Mouse (Mus musculus): Measurements from ENCODE around the gene Psd4.

The Psd4 gene

GRCm38 (mm10) chr2:24386158-24386963, 19.0 kb downstream of the Psd4 start:
- no peak for DNase-seq

GRCm38 (mm10) chr2:24386964-24387320, 19.6 kb downstream of the Psd4 start:
- no peak for DNase-seq

- DNase-seq: no peak
These were observed 20.2 kb downstream of the Psd4 start for GRCm38 (mm10) chr2:24387361-24388283.

GRCm38 (mm10) chr2:24393251-24393650, 25.9 kb downstream of the Psd4 start:
- DNase-seq: no peak

GRCm38 (mm10) chr2:24397115-24397514, 29.7 kb downstream of the Psd4 start:
- no peak for DNase-seq

GRCm38 (mm10) chr2:24400711-24401110, 33.3 kb downstream of the Psd4 start:
- no peak for DNase-seq

- DNase-seq: peak; percentile 74
These were observed 38.1 kb downstream of the Psd4 start for GRCm38 (mm10) chr2:24405345-24406012.

GRCm38 (mm10) chr2:24407701-24408485, 40.5 kb downstream of the Psd4 start:
- peak; percentile 69 to 76 for DNase-seq

- peak; percentile 71 for DNase-seq
These were observed 41.8 kb downstream of the Psd4 start for GRCm38 (mm10) chr2:24409166-24409565.

- DNase-seq: no peak
These were observed 45.8 kb downstream of the Psd4 start for GRCm38 (mm10) chr2:24413172-24413571.

GRCm38 (mm10) chr2:24413677-24414076, 46.3 kb downstream of the Psd4 start:
- no peak for DNase-seq

GRCm38 (mm10) chr2:24416668-24417067, 49.3 kb downstream of the Psd4 start:
- no peak for DNase-seq

GRCm38 (mm10) chr2:24417106-24417505, 49.7 kb downstream of the Psd4 start:
- no peak for DNase-seq

- DNase-seq: no peak
These were observed 50.2 kb downstream of the Psd4 start for GRCm38 (mm10) chr2:24417564-24417963.

- no peak for DNase-seq
These were observed 54.0 kb downstream of the Psd4 start for GRCm38 (mm10) chr2:24421211-24421863.

GRCm38 (mm10) chr2:24422815-24423214, 55.4 kb downstream of the Psd4 start:
- no peak for DNase-seq

GRCm38 (mm10) chr2:24425630-24426029, 58.2 kb downstream of the Psd4 start:
- DNase-seq: no peak

- DNase-seq: peak; percentile 12 to 28
These were observed 60.7 kb downstream of the Psd4 start for GRCm38 (mm10) chr2:24427866-24428675.

- DNase-seq: no peak
These were observed 62.4 kb downstream of the Psd4 start for GRCm38 (mm10) chr2:24429806-24430205.

GRCm38 (mm10) chr2:24434670-24435069, 67.3 kb downstream of the Psd4 start:
- DNase-seq: no peak

- no peak for DNase-seq
These were observed 68.3 kb downstream of the Psd4 start for GRCm38 (mm10) chr2:24435699-24436098.

All from cerebellum, postnatal 36 days (tissue).